Mouse (Mus musculus): Measurements from ENCODE around the gene Spn. TPM values are rescaled to one million over a fixed set of nuclear protein-coding genes. Genes with fewer than 3 reads are reported as not detected.

The Spn gene
- polyA plus RNA-seq, 1 experiment from 2014 or later = not detected

DNA sequence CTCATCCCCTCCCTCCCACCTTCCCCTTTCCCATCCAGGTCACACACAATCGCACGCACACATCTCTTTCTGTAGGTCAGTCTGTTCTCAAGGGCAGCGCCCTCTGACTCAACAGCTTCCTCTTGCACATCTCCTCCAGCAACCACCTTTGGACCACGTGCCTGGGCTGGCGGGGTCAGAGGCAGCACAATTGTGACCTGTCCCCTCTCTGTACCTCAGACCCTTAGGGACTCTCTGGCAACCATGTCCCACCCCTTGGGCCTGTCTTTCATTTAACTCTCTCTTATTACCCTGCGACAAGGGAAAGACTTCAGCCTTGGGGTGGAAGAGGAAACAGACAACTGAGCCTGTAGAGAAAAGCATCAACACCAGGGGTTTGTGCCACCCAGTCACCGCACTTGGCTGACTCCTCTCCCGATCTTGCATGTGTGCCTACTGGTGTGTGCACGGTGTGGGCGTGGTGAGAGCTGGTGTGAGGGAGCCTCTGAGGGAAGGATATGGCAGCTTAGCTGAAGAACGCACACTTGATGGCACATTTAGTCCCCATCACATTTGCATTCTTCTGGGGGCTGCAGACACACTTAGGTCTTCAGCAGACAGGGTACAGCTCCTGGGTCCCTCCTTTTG lies 2.7 kb downstream of the Spn start:
- no peak for ATAC-seq
- 89% methylated on average over 11 of the region's 11 CpGs for WGBS

GRCm38 (mm10) chr7:127133125-127133524 lies 4.5 kb downstream of the Spn start:
- no peaks in the 10 kb centered on the region for H3K27me3 ChIP-seq (replicated peaks; ENCODE audit: control insufficient read depth, insufficient read depth, low read length)
- no peaks in the 10 kb centered on the region for H3K4me1 ChIP-seq (ENCODE audit: control insufficient read depth, insufficient read depth, low read length)
- no peak overlapping the region for H3K9ac ChIP-seq (ENCODE audit: low read length)
- no peak overlapping the region for H3K4me3 ChIP-seq (ENCODE audit: low read depth, low read length)
- H3K4me2 ChIP-seq (ENCODE audit: low read length) = no peak overlapping the region
- no peaks in the 10 kb centered on the region for H3K9me3 ChIP-seq (replicated peaks; ENCODE audit: control insufficient read depth, low read length)
- H3K27ac ChIP-seq (ENCODE audit: low read depth, low read length) = no peak overlapping the region
- no peak for DNase-seq (ENCODE audit: low spot score)
- ATAC-seq = no peak
- no peaks in the 10 kb centered on the region for H3K36me3 ChIP-seq (ENCODE audit: control insufficient read depth, insufficient read depth, low read length)
- 63% methylated on average over 5 of the region's 5 CpGs for WGBS

More for the DNA sequence above, 2.7 kb downstream of the Spn start:
- Histone ChIP-seq H3K4me2 (ENCODE audit: low read length) (no peak overlapping the region), H3K27me3 (replicated peaks; ENCODE audit: control insufficient read depth, insufficient read depth, low read length) (no peaks in the 10 kb centered on the region), H3K27ac (ENCODE audit: low read depth, low read length) (no peak overlapping the region), H3K36me3 (ENCODE audit: control insufficient read depth, insufficient read depth, low read length) (no peaks in the 10 kb centered on the region), H3K4me3 (ENCODE audit: low read depth, low read length) (no peak overlapping the region), H3K9me3 (replicated peaks; ENCODE audit: control insufficient read depth, low read length) (no peaks in the 10 kb centered on the region), H3K4me1 (ENCODE audit: control insufficient read depth, insufficient read depth, low read length) (no peaks in the 10 kb centered on the region), H3K9ac (ENCODE audit: low read length) (no peak overlapping the region)
- DNase-seq (ENCODE audit: low spot score) = no peak

GRCm38 (mm10) chr7:127129638-127130037 lies 8.0 kb downstream of the Spn start:
- Histone ChIP-seq H3K36me3 (ENCODE audit: control insufficient read depth, insufficient read depth, low read length) (no peaks in the 10 kb centered on the region), H3K9me3 (replicated peaks; ENCODE audit: control insufficient read depth, low read length) (no peaks in the 10 kb centered on the region), H3K4me2 (ENCODE audit: low read length) (no peak overlapping the region), H3K27me3 (replicated peaks; ENCODE audit: control insufficient read depth, insufficient read depth, low read length) (no peaks in the 10 kb centered on the region), H3K4me3 (ENCODE audit: low read depth, low read length) (no peak overlapping the region), H3K4me1 (ENCODE audit: control insufficient read depth, insufficient read depth, low read length) (no peaks in the 10 kb centered on the region), H3K9ac (ENCODE audit: low read length) (no peak overlapping the region), H3K27ac (ENCODE audit: low read depth, low read length) (no peak overlapping the region)
- DNase-seq (ENCODE audit: low spot score) (peak; percentile 67), ATAC-seq (peak; percentile 55; the same call in 1 of the 2 replicates)
- 10% methylated on average over 4 of the region's 4 CpGs for WGBS

DNA sequence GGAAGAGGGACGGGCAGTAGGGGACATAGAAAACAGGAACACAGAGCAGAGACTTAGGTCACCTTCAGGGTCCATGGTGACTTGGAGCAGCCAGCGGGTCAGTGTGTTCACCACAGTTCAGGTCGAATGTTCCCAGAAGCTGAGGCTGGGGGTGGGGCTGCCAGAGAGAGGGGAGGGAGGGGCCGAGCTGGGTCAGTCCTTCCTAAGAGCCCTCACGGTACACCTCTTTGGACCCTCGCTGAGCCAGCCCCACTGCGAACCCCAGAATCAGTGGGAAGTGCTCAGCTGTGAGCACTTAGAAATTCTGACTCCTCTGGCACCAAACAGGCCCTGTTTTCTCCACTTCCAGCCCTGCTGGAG lies 15.7 kb downstream of the Spn start, which contains the start of gene Qprt:
Qprt (minus strand) TSS at position 316 of the 360 bp plus-strand sequence.
- Histone ChIP-seq H3K27me3 (replicated peaks; ENCODE audit: control insufficient read depth, insufficient read depth, low read length) (no peaks in the 10 kb centered on the region), H3K4me2 (ENCODE audit: low read length) (no peak within 1 kb of the TSS), H3K27ac (ENCODE audit: low read depth, low read length) (no peak within 1 kb of the TSS), H3K9ac (ENCODE audit: low read length) (no peak within 1 kb of the TSS), H3K9me3 (replicated peaks; ENCODE audit: control insufficient read depth, low read length) (peaks cover 5% of the 10 kb centered on the region; the same call in 1 of the 2 replicates), H3K36me3 (ENCODE audit: control insufficient read depth, insufficient read depth, low read length) (no peaks in the 10 kb centered on the region), H3K4me1 (ENCODE audit: control insufficient read depth, insufficient read depth, low read length) (no peaks in the 10 kb centered on the region), H3K4me3 (ENCODE audit: low read depth, low read length) (no peak within 1 kb of the TSS)
- ATAC-seq (no peak), DNase-seq (ENCODE audit: low spot score) (no peak)
- 15% methylated on average over 6 of the region's 7 CpGs for WGBS

- no peak overlapping the region for H3K4me3 ChIP-seq (ENCODE audit: low read depth, low read length)
- ATAC-seq (no peak), DNase-seq (ENCODE audit: low spot score) (no peak)
- H3K9ac ChIP-seq (ENCODE audit: low read length) = no peak overlapping the region
- H3K27ac ChIP-seq (ENCODE audit: low read depth, low read length) = no peak overlapping the region
- no peak overlapping the region for H3K4me2 ChIP-seq (ENCODE audit: low read length)
- H3K27me3 ChIP-seq (replicated peaks; ENCODE audit: control insufficient read depth, insufficient read depth, low read length) = no peaks in the 10 kb centered on the region
- H3K36me3 ChIP-seq (ENCODE audit: control insufficient read depth, insufficient read depth, low read length) = no peaks in the 10 kb centered on the region
- peaks cover 5% of the 10 kb centered on the region; the same call in 1 of the 2 replicates for H3K9me3 ChIP-seq (replicated peaks; ENCODE audit: control insufficient read depth, low read length)
- WGBS = 6% methylated on average over 21 of the region's 21 CpGs
- no peaks in the 10 kb centered on the region for H3K4me1 ChIP-seq (ENCODE audit: control insufficient read depth, insufficient read depth, low read length)
These were observed 16.3 kb downstream of the Spn start for GRCm38 (mm10) chr7:127121061-127121910.

- H3K9ac ChIP-seq (ENCODE audit: low read length) = no peak overlapping the region
- H3K27me3 ChIP-seq (replicated peaks; ENCODE audit: control insufficient read depth, insufficient read depth, low read length) = no peaks in the 10 kb centered on the region
- no peak overlapping the region for H3K4me2 ChIP-seq (ENCODE audit: low read length)
- no peak overlapping the region for H3K27ac ChIP-seq (ENCODE audit: low read depth, low read length)
- H3K9me3 ChIP-seq (replicated peaks; ENCODE audit: control insufficient read depth, low read length) = peaks cover under 1% of the 10 kb centered on the region; the same call in 1 of the 2 replicates
- WGBS = 65% methylated on average over 14 of the region's 14 CpGs
- H3K4me1 ChIP-seq (ENCODE audit: control insufficient read depth, insufficient read depth, low read length) = no peaks in the 10 kb centered on the region
- no peak overlapping the region for H3K4me3 ChIP-seq (ENCODE audit: low read depth, low read length)
- ATAC-seq = no peak
- H3K36me3 ChIP-seq (ENCODE audit: control insufficient read depth, insufficient read depth, low read length) = no peaks in the 10 kb centered on the region
- no peak for DNase-seq (ENCODE audit: low spot score)
These were observed 18.8 kb downstream of the Spn start for GRCm38 (mm10) chr7:127118671-127119445.

DNA sequence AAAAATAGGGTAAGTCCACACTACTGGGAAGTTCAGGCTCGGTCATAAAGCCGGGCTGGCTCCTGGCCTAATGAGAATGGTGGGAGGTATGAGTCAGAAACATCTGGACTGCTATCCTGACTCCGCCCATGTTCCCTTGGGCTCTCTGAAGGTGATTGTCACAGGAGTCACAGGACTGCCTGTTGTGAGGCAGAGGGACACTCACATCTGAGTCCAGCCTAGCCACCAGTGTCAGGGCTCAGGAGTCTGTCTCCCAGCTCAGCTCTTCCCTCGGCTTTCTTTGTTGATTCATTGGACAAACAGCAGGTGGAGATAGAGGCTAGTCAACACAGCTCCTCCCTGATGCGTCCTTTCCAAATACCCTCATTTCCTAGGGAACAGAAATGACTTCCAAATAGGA lies 19.7 kb downstream of the Spn start:
- WGBS = 57% methylated on average over 5 of the region's 5 CpGs
- ATAC-seq (no peak), DNase-seq (ENCODE audit: low spot score) (no peak)
- no peak overlapping the region for H3K27ac ChIP-seq (ENCODE audit: low read depth, low read length)
- H3K4me2 ChIP-seq (ENCODE audit: low read length) = no peak overlapping the region
- no peaks in the 10 kb centered on the region for H3K4me1 ChIP-seq (ENCODE audit: control insufficient read depth, insufficient read depth, low read length)
- no peaks in the 10 kb centered on the region for H3K9me3 ChIP-seq (replicated peaks; ENCODE audit: control insufficient read depth, low read length)
- no peak overlapping the region for H3K9ac ChIP-seq (ENCODE audit: low read length)
- H3K27me3 ChIP-seq (replicated peaks; ENCODE audit: control insufficient read depth, insufficient read depth, low read length) = no peaks in the 10 kb centered on the region
- no peak overlapping the region for H3K4me3 ChIP-seq (ENCODE audit: low read depth, low read length)
- no peaks in the 10 kb centered on the region for H3K36me3 ChIP-seq (ENCODE audit: control insufficient read depth, insufficient read depth, low read length)

DNA sequence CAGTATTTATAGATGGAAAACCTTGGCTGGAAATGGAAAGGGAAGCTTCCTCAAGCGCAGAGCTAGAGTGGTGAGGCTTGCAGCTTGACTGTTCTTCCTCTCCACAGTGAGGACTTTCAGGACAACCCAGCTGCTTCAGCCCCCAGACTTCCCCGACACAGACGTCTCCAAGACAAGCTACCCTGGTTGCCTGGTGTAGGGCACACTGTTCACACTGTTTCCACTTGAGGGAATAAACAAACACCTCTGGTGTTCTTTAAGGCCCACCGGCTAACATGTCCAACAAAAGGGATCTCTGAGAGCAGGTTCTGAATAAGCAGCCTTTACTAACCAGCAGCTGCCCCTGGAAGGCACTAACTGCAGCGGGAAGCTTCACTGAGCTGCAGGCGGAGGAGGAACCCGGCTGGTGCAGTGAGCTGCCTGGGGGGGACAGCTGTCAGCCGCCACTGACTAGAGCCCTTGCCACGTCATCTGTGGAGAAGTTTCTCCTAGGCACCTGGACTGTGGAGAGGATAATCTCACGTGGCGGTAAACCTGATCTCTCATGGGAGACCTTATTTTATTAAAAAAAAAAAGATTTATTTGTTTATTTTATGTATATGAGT lies 21.2 kb downstream of the Spn start:
- no peak for ATAC-seq
- H3K9me3 ChIP-seq (replicated peaks; ENCODE audit: control insufficient read depth, low read length) = no peaks in the 10 kb centered on the region
- no peaks in the 10 kb centered on the region for H3K27me3 ChIP-seq (replicated peaks; ENCODE audit: control insufficient read depth, insufficient read depth, low read length)
- DNase-seq (ENCODE audit: low spot score) = no peak
- H3K4me3 ChIP-seq (ENCODE audit: low read depth, low read length) = no peak overlapping the region
- no peak overlapping the region for H3K9ac ChIP-seq (ENCODE audit: low read length)
- no peaks in the 10 kb centered on the region for H3K4me1 ChIP-seq (ENCODE audit: control insufficient read depth, insufficient read depth, low read length)
- H3K4me2 ChIP-seq (ENCODE audit: low read length) = no peak overlapping the region
- no peak overlapping the region for H3K27ac ChIP-seq (ENCODE audit: low read depth, low read length)
- WGBS = 58% methylated on average over 11 of the region's 11 CpGs
- H3K36me3 ChIP-seq (ENCODE audit: control insufficient read depth, insufficient read depth, low read length) = no peaks in the 10 kb centered on the region
